Mouse (Mus musculus): ENCODE data around the gene Pbp2.

Pbp2 gene

GRCm38 (mm10) chr6:135300469-135300868 is 9.7 kb downstream of the Pbp2 start:
- ATAC-seq (ENCODE audit: low TSS enrichment): no peak

GRCm38 (mm10) chr6:135299024-135299550 is 11.1 kb downstream of the Pbp2 start:
- ATAC-seq (ENCODE audit: low TSS enrichment): no peak

- no peak for ATAC-seq (ENCODE audit: low TSS enrichment)
Observed at GRCm38 (mm10) chr6:135297570-135297969, 12.6 kb downstream of the Pbp2 start.

- ATAC-seq (ENCODE audit: low TSS enrichment): peak; percentile 34
Observed at GRCm38 (mm10) chr6:135296267-135296666, 13.9 kb downstream of the Pbp2 start.

- ATAC-seq (ENCODE audit: low TSS enrichment): peak; percentile 75
Observed at GRCm38 (mm10) chr6:135295082-135295861, 14.9 kb downstream of the Pbp2 start.

GRCm38 (mm10) chr6:135294150-135294549 is 16.1 kb downstream of the Pbp2 start:
- ATAC-seq (ENCODE audit: low TSS enrichment): no peak

GRCm38 (mm10) chr6:135292391-135292790 is 17.8 kb downstream of the Pbp2 start:
- ATAC-seq (ENCODE audit: low TSS enrichment): no peak

GRCm38 (mm10) chr6:135279856-135280255 is 30.3 kb downstream of the Pbp2 start:
- ATAC-seq (ENCODE audit: low TSS enrichment): no peak

GRCm38 (mm10) chr6:135279286-135279685 is 30.9 kb downstream of the Pbp2 start:
- no peak for ATAC-seq (ENCODE audit: low TSS enrichment)

- no peak for ATAC-seq (ENCODE audit: low TSS enrichment)
Observed at GRCm38 (mm10) chr6:135278302-135278701, 31.9 kb downstream of the Pbp2 start.

GRCm38 (mm10) chr6:135276474-135277295 is 33.5 kb downstream of the Pbp2 start:
- ATAC-seq (ENCODE audit: low TSS enrichment): no peak

- ATAC-seq (ENCODE audit: low TSS enrichment): no peak
Observed at GRCm38 (mm10) chr6:135275231-135275630, 35.0 kb downstream of the Pbp2 start.

- no peak for ATAC-seq (ENCODE audit: low TSS enrichment)
Observed at GRCm38 (mm10) chr6:135273066-135273465, 37.1 kb downstream of the Pbp2 start.

- no peak for ATAC-seq (ENCODE audit: low TSS enrichment)
Observed at GRCm38 (mm10) chr6:135271761-135272160, 38.4 kb downstream of the Pbp2 start.

GRCm38 (mm10) chr6:135269626-135270025 is 40.6 kb downstream of the Pbp2 start:
- ATAC-seq (ENCODE audit: low TSS enrichment): no peak

- ATAC-seq (ENCODE audit: low TSS enrichment): no peak
Observed at GRCm38 (mm10) chr6:135268392-135268791, 41.8 kb downstream of the Pbp2 start.

- no peak for ATAC-seq (ENCODE audit: low TSS enrichment)
Observed at GRCm38 (mm10) chr6:135267221-135267620, 43.0 kb downstream of the Pbp2 start.

GRCm38 (mm10) chr6:135266056-135266455 is 44.1 kb downstream of the Pbp2 start:
- no peak for ATAC-seq (ENCODE audit: low TSS enrichment)

- ATAC-seq (ENCODE audit: low TSS enrichment): no peak
Observed at GRCm38 (mm10) chr6:135264136-135264535, 46.1 kb downstream of the Pbp2 start.

- no peak for ATAC-seq (ENCODE audit: low TSS enrichment)
Observed at GRCm38 (mm10) chr6:135262565-135262964, 47.6 kb downstream of the Pbp2 start.

- ATAC-seq (ENCODE audit: low TSS enrichment): no peak
Observed at GRCm38 (mm10) chr6:135261124-135261523, 49.1 kb downstream of the Pbp2 start.

GRCm38 (mm10) chr6:135260435-135260834 is 49.8 kb downstream of the Pbp2 start:
- ATAC-seq (ENCODE audit: low TSS enrichment): no peak

Data from frontal cortex, adult (tissue).